Mouse (Mus musculus): Measurements from ENCODE around the gene Ppil1. TPM values are rescaled to one million over a fixed set of nuclear protein-coding genes. Genes with fewer than 3 reads are reported as not detected.

The Ppil1 gene
- polyA plus RNA-seq, 1 experiment = 16.9 TPM

DNA sequence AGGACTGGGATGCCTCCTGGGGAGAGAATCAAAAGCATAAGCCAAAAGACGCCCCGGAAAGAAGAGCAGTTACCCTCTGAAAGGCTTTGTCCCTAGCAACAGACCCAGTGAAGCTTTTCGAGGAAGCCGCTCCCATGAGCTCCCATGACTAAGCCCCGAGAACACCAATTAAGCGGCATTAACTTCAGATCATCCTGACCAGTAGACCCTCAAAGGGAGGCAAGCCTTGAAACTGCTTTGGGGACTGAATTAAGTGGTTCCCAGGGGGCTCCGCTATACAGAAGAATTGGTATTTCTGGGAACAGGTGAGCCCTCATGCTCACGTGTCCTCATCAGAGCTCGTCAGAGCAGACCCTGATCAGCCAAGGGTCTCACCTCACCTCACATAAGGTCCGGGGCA is 49.3 kb downstream of the Ppil1 start:
- H3K27ac ChIP-seq (ENCODE audit: insufficient read depth, low read depth, low read length) = no peak overlapping the region
- no peaks in the 10 kb centered on the region for H3K4me1 ChIP-seq (ENCODE audit: control insufficient read depth, insufficient read depth, low read length)
- TF ChIP-seq CTCF (IDR thresholded peaks at IDR 0.05; ENCODE audit: low read depth, low read length) (no peak), POLR2A (IDR thresholded peaks at IDR 0.05; ENCODE audit: borderline replicate concordance, low read depth, low read length) (no peak)
- no peak overlapping the region for H3K4me3 ChIP-seq (ENCODE audit: insufficient read depth, low read length)

DNA sequence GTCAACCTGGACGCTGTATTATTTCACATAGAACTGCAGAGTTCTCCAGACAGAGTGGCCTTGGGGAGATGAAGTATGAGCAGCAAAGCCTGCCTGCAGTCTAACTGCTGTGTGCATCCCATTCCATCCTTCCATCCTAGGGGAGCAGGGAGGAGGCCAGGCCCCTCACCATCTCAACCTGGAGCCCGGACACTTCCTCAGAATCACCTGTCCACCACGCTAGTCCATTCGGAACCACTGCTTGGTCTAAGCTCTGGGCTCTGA is 49.9 kb downstream of the Ppil1 start:
- H3K4me3 ChIP-seq (ENCODE audit: insufficient read depth, low read length) = no peak overlapping the region
- H3K27ac ChIP-seq (ENCODE audit: insufficient read depth, low read depth, low read length) = no peak overlapping the region
- TF ChIP-seq CTCF (IDR thresholded peaks at IDR 0.05; ENCODE audit: low read depth, low read length) (no peak), POLR2A (IDR thresholded peaks at IDR 0.05; ENCODE audit: borderline replicate concordance, low read depth, low read length) (no peak)
- no peaks in the 10 kb centered on the region for H3K4me1 ChIP-seq (ENCODE audit: control insufficient read depth, insufficient read depth, low read length)

GRCm38 (mm10) chr17:29213381-29214192 is 50.4 kb downstream of the Ppil1 start:
- Histone ChIP-seq H3K27ac (ENCODE audit: insufficient read depth, low read depth, low read length) (no peak overlapping the region), H3K4me3 (ENCODE audit: insufficient read depth, low read length) (no peak overlapping the region), H3K4me1 (ENCODE audit: control insufficient read depth, insufficient read depth, low read length) (no peaks in the 10 kb centered on the region)
- TF ChIP-seq CTCF (IDR thresholded peaks at IDR 0.05; ENCODE audit: low read depth, low read length) (no peak), POLR2A (IDR thresholded peaks at IDR 0.05; ENCODE audit: borderline replicate concordance, low read depth, low read length) (no peak)

GRCm38 (mm10) chr17:29211836-29212235 is 52.1 kb downstream of the Ppil1 start:
- Histone ChIP-seq H3K4me3 (ENCODE audit: insufficient read depth, low read length) (no peak overlapping the region), H3K27ac (ENCODE audit: insufficient read depth, low read depth, low read length) (no peak overlapping the region), H3K4me1 (ENCODE audit: control insufficient read depth, insufficient read depth, low read length) (no peaks in the 10 kb centered on the region)
- TF ChIP-seq CTCF (IDR thresholded peaks at IDR 0.05; ENCODE audit: low read depth, low read length) = no peak
- no peak for TF ChIP-seq POLR2A (IDR thresholded peaks at IDR 0.05; ENCODE audit: borderline replicate concordance, low read depth, low read length)

GRCm38 (mm10) chr17:29210037-29210436 is 53.9 kb downstream of the Ppil1 start:
- Histone ChIP-seq H3K4me3 (ENCODE audit: insufficient read depth, low read length) (no peak overlapping the region), H3K27ac (ENCODE audit: insufficient read depth, low read depth, low read length) (no peak overlapping the region), H3K4me1 (ENCODE audit: control insufficient read depth, insufficient read depth, low read length) (no peaks in the 10 kb centered on the region)
- TF ChIP-seq CTCF (IDR thresholded peaks at IDR 0.05; ENCODE audit: low read depth, low read length) (no peak), POLR2A (IDR thresholded peaks at IDR 0.05; ENCODE audit: borderline replicate concordance, low read depth, low read length) (no peak)

DNA sequence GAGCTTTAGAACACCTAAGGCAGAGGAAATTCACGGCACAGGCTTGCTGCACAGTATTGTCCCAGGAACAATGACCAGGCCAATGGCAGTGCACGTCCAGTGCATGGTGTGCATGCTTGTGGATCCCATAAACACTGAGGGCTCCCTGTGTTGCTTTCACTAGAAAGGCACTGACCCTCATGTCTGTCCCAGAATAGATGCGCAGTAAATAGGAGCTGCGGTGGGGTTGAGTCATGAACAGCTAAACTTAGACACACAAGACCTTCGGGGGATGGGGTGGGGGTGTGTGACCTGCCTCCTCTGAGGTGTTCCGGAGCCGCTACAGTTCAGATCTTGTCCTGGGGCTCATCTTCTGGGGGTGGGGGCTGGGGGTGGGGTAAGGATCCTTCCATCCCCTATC is 57.9 kb downstream of the Ppil1 start:
- Histone ChIP-seq H3K27ac (ENCODE audit: insufficient read depth, low read depth, low read length) (no peak overlapping the region), H3K4me1 (ENCODE audit: control insufficient read depth, insufficient read depth, low read length) (no peaks in the 10 kb centered on the region), H3K4me3 (ENCODE audit: insufficient read depth, low read length) (no peak overlapping the region)
- TF ChIP-seq CTCF (IDR thresholded peaks at IDR 0.05; ENCODE audit: low read depth, low read length) (no peak), POLR2A (IDR thresholded peaks at IDR 0.05; ENCODE audit: borderline replicate concordance, low read depth, low read length) (no peak)

- H3K4me1 ChIP-seq (ENCODE audit: control insufficient read depth, insufficient read depth, low read length) = no peaks in the 10 kb centered on the region
- H3K4me3 ChIP-seq (ENCODE audit: insufficient read depth, low read length) = no peak overlapping the region
- H3K27ac ChIP-seq (ENCODE audit: insufficient read depth, low read depth, low read length) = no peak overlapping the region
- TF ChIP-seq CTCF (IDR thresholded peaks at IDR 0.05; ENCODE audit: low read depth, low read length) (no peak), POLR2A (IDR thresholded peaks at IDR 0.05; ENCODE audit: borderline replicate concordance, low read depth, low read length) (no peak)
Measured at GRCm38 (mm10) chr17:29202604-29203003, 61.4 kb downstream of the Ppil1 start.

Other genes starting within 250 kb of the Ppil1 start
- 151 and 170 TPM in 2 replicates for gene Srsf3, start 231.6 kb downstream of the Ppil1 start, polyA plus RNA-seq (2012; ENCODE audit: insufficient read depth, insufficient read length, missing spikeins)
- gene Cdkn1a, start 173.2 kb downstream of the Ppil1 start, polyA plus RNA-seq (2012; ENCODE audit: insufficient read depth, insufficient read length, missing spikeins) = 189 and 197 TPM in 2 replicates
- gene Rab44, start 150.0 kb downstream of the Ppil1 start, polyA plus RNA-seq (2012; ENCODE audit: insufficient read depth, insufficient read length, missing spikeins) = 1.3 and 1.5 TPM in 2 replicates
- gene Cpne5, start 26.0 kb downstream of the Ppil1 start, polyA plus RNA-seq (2012; ENCODE audit: insufficient read depth, insufficient read length, missing spikeins) = 0.12 TPM in 2 replicates
- gene BC004004, start 4.6 kb upstream of the Ppil1 start, polyA plus RNA-seq (2012; ENCODE audit: insufficient read depth, insufficient read length, missing spikeins) = 82.6 and 105 TPM in 2 replicates
- gene Pi16, start 53.5 kb upstream of the Ppil1 start, polyA plus RNA-seq (2012; ENCODE audit: insufficient read depth, insufficient read length, missing spikeins) = 0.41 TPM in 1 of 2 replicates, not detected in the other
- gene Mtch1, start 83.7 kb upstream of the Ppil1 start, polyA plus RNA-seq (2012; ENCODE audit: insufficient read depth, insufficient read length, missing spikeins) = 129 and 138 TPM in 2 replicates
- 136 and 152 TPM in 2 replicates for gene Fgd2, start 96.7 kb upstream of the Ppil1 start, polyA plus RNA-seq (2012; ENCODE audit: insufficient read depth, insufficient read length, missing spikeins)
- 84.5 and 85.2 TPM in 2 replicates for gene Pim1, start 226.6 kb upstream of the Ppil1 start, polyA plus RNA-seq (2012; ENCODE audit: insufficient read depth, insufficient read length, missing spikeins)